Mouse (Mus musculus): ENCODE measurements at regions not wholly inside any gene's neighbourhood (a gene's known extent, or its start where the extent isn't known, plus 50 kb on each side); places are given as distances from the start of the nearest gene placed in this dataset.

GRCm38 (mm10) chr4:83984671-83985391 lies 459.5 kb downstream of the Ccdc171 start:
- peak in 1 of 2 experiments; percentile 38 for DNase-seq (ENCODE audit: low spot score in 2 of 2)

GRCm38 (mm10) chr4:83985451-83985850 lies 460.1 kb downstream of the Ccdc171 start:
- DNase-seq (ENCODE audit: low spot score in 2 of 2): no peak
- intact Hi-C loops (cut with DNase I): no loop called here

More at GRCm38 (mm10) chr4:83984671-83985391, 459.5 kb downstream of the Ccdc171 start:
- intact Hi-C loops (cut with DNase I): no loop called here

- intact Hi-C loops (cut with DNase I): no loop called here
- DNase-seq (ENCODE audit: low spot score in 2 of 2): no peak
These were observed 461.8 kb downstream of the Ccdc171 start for GRCm38 (mm10) chr4:83986951-83987822.

GRCm38 (mm10) chr4:83987846-83988245 lies 462.5 kb downstream of the Ccdc171 start:
- DNase-seq (ENCODE audit: low spot score in 2 of 2): no peak
- intact Hi-C loops (cut with DNase I): no loop called here

- no peak for DNase-seq (ENCODE audit: low spot score in 2 of 2)
- intact Hi-C loops (cut with DNase I): no loop called here
These were observed 463.0 kb downstream of the Ccdc171 start for GRCm38 (mm10) chr4:83988314-83988713.

GRCm38 (mm10) chr4:83990126-83990989 lies 465.0 kb downstream of the Ccdc171 start:
- no peak for DNase-seq (ENCODE audit: low spot score in 2 of 2)
- intact Hi-C loops (cut with DNase I): no loop called here

- no peak for DNase-seq (ENCODE audit: low spot score in 2 of 2)
- intact Hi-C loops (cut with DNase I): no loop called here
These were observed 465.9 kb downstream of the Ccdc171 start for GRCm38 (mm10) chr4:83991195-83991594.

- DNase-seq (ENCODE audit: low spot score in 2 of 2): no peak
- intact Hi-C loops (cut with DNase I): no loop called here
These were observed 471.7 kb downstream of the Ccdc171 start for GRCm38 (mm10) chr4:83997079-83997478.

GRCm38 (mm10) chr4:84001645-84002044 lies 476.3 kb downstream of the Ccdc171 start:
- intact Hi-C loops (cut with DNase I): no loop called here
- DNase-seq (ENCODE audit: low spot score in 2 of 2): no peak

- intact Hi-C loops (cut with DNase I): no loop called here
- no peak for DNase-seq (ENCODE audit: low spot score in 2 of 2)
These were observed 478.9 kb downstream of the Ccdc171 start for GRCm38 (mm10) chr4:84004055-84004778.

GRCm38 (mm10) chr4:84004786-84005382 lies 479.5 kb downstream of the Ccdc171 start:
- intact Hi-C loops (cut with DNase I): no loop called here
- no peak for DNase-seq (ENCODE audit: low spot score in 2 of 2)

- DNase-seq (ENCODE audit: low spot score in 2 of 2): no peak
- intact Hi-C loops (cut with DNase I): no loop called here
These were observed 486.6 kb downstream of the Ccdc171 start for GRCm38 (mm10) chr4:84011941-84012340.

- no peak for DNase-seq (ENCODE audit: low spot score in 2 of 2)
- intact Hi-C loops (cut with DNase I): no loop called here
These were observed 489.8 kb downstream of the Ccdc171 start for GRCm38 (mm10) chr4:84015139-84015538.

GRCm38 (mm10) chr4:84015552-84016169 lies 490.3 kb downstream of the Ccdc171 start:
- intact Hi-C loops (cut with DNase I): no loop called here
- DNase-seq (ENCODE audit: low spot score in 2 of 2): peak; percentile 1 to 2

GRCm38 (mm10) chr4:84018135-84018534 lies 492.8 kb downstream of the Ccdc171 start:
- no peak for DNase-seq (ENCODE audit: low spot score in 2 of 2)
- intact Hi-C loops (cut with DNase I): no loop called here

GRCm38 (mm10) chr4:84018774-84019173 lies 493.4 kb downstream of the Ccdc171 start:
- DNase-seq (ENCODE audit: low spot score in 2 of 2): no peak
- intact Hi-C loops (cut with DNase I): no loop called here

GRCm38 (mm10) chr4:84019500-84020255 lies 494.3 kb downstream of the Ccdc171 start:
- no peak for DNase-seq (ENCODE audit: low spot score in 2 of 2)
- intact Hi-C loops (cut with DNase I): no loop called here

GRCm38 (mm10) chr4:84020692-84021091 lies 495.3 kb downstream of the Ccdc171 start:
- DNase-seq (ENCODE audit: low spot score in 2 of 2): no peak
- intact Hi-C loops (cut with DNase I): no loop called here
